Mouse (Mus musculus): ENCODE results near the gene Zfyve1. TPM values are rescaled to one million over a fixed set of nuclear protein-coding genes. Genes with fewer than 3 reads are reported as not detected.
A peak's percentile ranks its signal among the peaks of the same experiment; 100 is the strongest.

Zfyve1 gene
- polyA plus RNA-seq, 1 experiment from 2014 or later = 27.0 TPM

- ATAC-seq (ENCODE audit: insufficient number of reproducible peaks, insufficient read depth, low FRiP score, low TSS enrichment) = peak; percentile 99
- 0% methylated on average over 32 of the region's 32 CpGs for WGBS
These were observed 76.6 kb downstream of the Zfyve1 start, which contains the start of gene Dcaf4 for GRCm38 (mm10) chr12:83520311-83520890. Dcaf4 (plus strand) TSS chr12:83520466.

GRCm38 (mm10) chr12:83517580-83517979, 79.4 kb downstream of the Zfyve1 start:
- Histone ChIP-seq H3K27me3 (no peaks in the 10 kb centered on the region), H3K4me2 (replicated peaks) (no peak overlapping the region), H3K9me3 (no peaks in the 10 kb centered on the region), H3K27ac (no peak overlapping the region), H3K9ac (no peak overlapping the region), H3K4me3 (no peak overlapping the region), H3K4me1 (peaks cover 18% of the 10 kb centered on the region), H3K36me3 (no peaks in the 10 kb centered on the region)
- ATAC-seq (ENCODE audit: insufficient number of reproducible peaks, insufficient read depth, low FRiP score, low TSS enrichment) = no peak
- WGBS = 90% methylated on average over 3 of the region's 3 CpGs

More at GRCm38 (mm10) chr12:83520311-83520890, 76.6 kb downstream of the Zfyve1 start, which contains the start of gene Dcaf4:
- H3K9ac ChIP-seq = peak within 1 kb of the TSS; percentile 60
- H3K4me1 ChIP-seq = peaks cover 11% of the 10 kb centered on the region
- no peaks in the 10 kb centered on the region for H3K27me3 ChIP-seq
- H3K36me3 ChIP-seq = no peaks in the 10 kb centered on the region
- no peak within 1 kb of the TSS; the same call in 1 of the 2 replicates for H3K27ac ChIP-seq
- no peaks in the 10 kb centered on the region for H3K9me3 ChIP-seq
- H3K4me2 ChIP-seq (replicated peaks) = peak within 1 kb of the TSS; percentile 65
- H3K4me3 ChIP-seq = peak within 1 kb of the TSS; percentile 58

- no peak overlapping the region for H3K9ac ChIP-seq
- no peak overlapping the region for H3K27ac ChIP-seq
- H3K27me3 ChIP-seq = no peaks in the 10 kb centered on the region
- no peaks in the 10 kb centered on the region for H3K36me3 ChIP-seq
- H3K4me1 ChIP-seq = peaks cover 11% of the 10 kb centered on the region; the same call in 1 of the 2 replicates
- 67% methylated on average over 4 of the region's 4 CpGs for WGBS
- no peak for ATAC-seq (ENCODE audit: insufficient number of reproducible peaks, insufficient read depth, low FRiP score, low TSS enrichment)
- no peaks in the 10 kb centered on the region for H3K9me3 ChIP-seq
- no peak overlapping the region for H3K4me3 ChIP-seq
- no peak overlapping the region for H3K4me2 ChIP-seq (replicated peaks)
These were observed 82.8 kb downstream of the Zfyve1 start for GRCm38 (mm10) chr12:83514216-83514615.

- no peak for ATAC-seq (ENCODE audit: insufficient number of reproducible peaks, insufficient read depth, low FRiP score, low TSS enrichment)
- Histone ChIP-seq H3K27ac (no peak overlapping the region), H3K4me3 (no peak overlapping the region), H3K9me3 (no peaks in the 10 kb centered on the region), H3K9ac (no peak overlapping the region), H3K4me1 (peaks cover 11% of the 10 kb centered on the region; the same call in 1 of the 2 replicates), H3K27me3 (no peaks in the 10 kb centered on the region), H3K4me2 (replicated peaks) (no peak overlapping the region), H3K36me3 (no peaks in the 10 kb centered on the region)
- 38% methylated on average over 5 of the region's 5 CpGs for WGBS
These were observed 83.8 kb downstream of the Zfyve1 start for GRCm38 (mm10) chr12:83513185-83513584.

GRCm38 (mm10) chr12:83512783-83513182, 84.2 kb downstream of the Zfyve1 start:
- no peak overlapping the region for H3K27ac ChIP-seq
- H3K9ac ChIP-seq = no peak overlapping the region
- no peaks in the 10 kb centered on the region for H3K9me3 ChIP-seq
- no peak overlapping the region for H3K4me3 ChIP-seq
- no peak overlapping the region for H3K4me2 ChIP-seq (replicated peaks)
- peaks cover 11% of the 10 kb centered on the region; the same call in 1 of the 2 replicates for H3K4me1 ChIP-seq
- WGBS = 37% methylated on average over 4 of the region's 4 CpGs
- H3K27me3 ChIP-seq = no peaks in the 10 kb centered on the region
- H3K36me3 ChIP-seq = no peaks in the 10 kb centered on the region
- no peak for ATAC-seq (ENCODE audit: insufficient number of reproducible peaks, insufficient read depth, low FRiP score, low TSS enrichment)

- H3K36me3 ChIP-seq = no peaks in the 10 kb centered on the region
- H3K4me1 ChIP-seq = peaks cover 8% of the 10 kb centered on the region; the same call in 1 of the 2 replicates
- H3K27ac ChIP-seq = no peak overlapping the region
- H3K9ac ChIP-seq = no peak overlapping the region
- H3K9me3 ChIP-seq = no peaks in the 10 kb centered on the region
- no peak for ATAC-seq (ENCODE audit: insufficient number of reproducible peaks, insufficient read depth, low FRiP score, low TSS enrichment)
- WGBS = 82% methylated on average over 5 of the region's 5 CpGs
- no peaks in the 10 kb centered on the region for H3K27me3 ChIP-seq
- H3K4me2 ChIP-seq (replicated peaks) = no peak overlapping the region
- H3K4me3 ChIP-seq = no peak overlapping the region
These were observed 86.4 kb downstream of the Zfyve1 start for GRCm38 (mm10) chr12:83510586-83510985.

GRCm38 (mm10) chr12:83506543-83506942, 90.5 kb downstream of the Zfyve1 start:
- H3K4me1 ChIP-seq = no peaks in the 10 kb centered on the region

GRCm38 (mm10) chr12:83502190-83502589, 94.8 kb downstream of the Zfyve1 start:
- no peak for ATAC-seq (ENCODE audit: insufficient number of reproducible peaks, insufficient read depth, low FRiP score, low TSS enrichment)
- WGBS = 5% methylated on average over 9 of the region's 9 CpGs

More at GRCm38 (mm10) chr12:83506543-83506942, 90.5 kb downstream of the Zfyve1 start:
- no peaks in the 10 kb centered on the region for H3K27me3 ChIP-seq
- H3K9me3 ChIP-seq = no peaks in the 10 kb centered on the region
- no peak overlapping the region for H3K4me2 ChIP-seq (replicated peaks)
- H3K27ac ChIP-seq = no peak overlapping the region
- no peak for ATAC-seq (ENCODE audit: insufficient number of reproducible peaks, insufficient read depth, low FRiP score, low TSS enrichment)
- H3K9ac ChIP-seq = no peak overlapping the region
- WGBS = 75% methylated on average over 10 of the region's 10 CpGs
- no peak overlapping the region for H3K4me3 ChIP-seq
- no peaks in the 10 kb centered on the region for H3K36me3 ChIP-seq

GRCm38 (mm10) chr12:83499256-83499655, 97.8 kb downstream of the Zfyve1 start:
- H3K36me3 ChIP-seq = no peaks in the 10 kb centered on the region
- H3K9me3 ChIP-seq = no peaks in the 10 kb centered on the region
- ATAC-seq (ENCODE audit: insufficient number of reproducible peaks, insufficient read depth, low FRiP score, low TSS enrichment) = no peak
- 75% methylated on average over 5 of the region's 5 CpGs for WGBS
- H3K4me1 ChIP-seq = no peaks in the 10 kb centered on the region
- no peak overlapping the region for H3K27ac ChIP-seq
- H3K4me3 ChIP-seq = no peak overlapping the region
- no peak overlapping the region for H3K9ac ChIP-seq
- H3K4me2 ChIP-seq (replicated peaks) = no peak overlapping the region
- H3K27me3 ChIP-seq = no peaks in the 10 kb centered on the region

More at GRCm38 (mm10) chr12:83502190-83502589, 94.8 kb downstream of the Zfyve1 start:
- H3K4me3 ChIP-seq = no peak overlapping the region
- H3K9me3 ChIP-seq = no peaks in the 10 kb centered on the region
- no peak overlapping the region for H3K9ac ChIP-seq
- H3K4me2 ChIP-seq (replicated peaks) = no peak overlapping the region
- no peaks in the 10 kb centered on the region for H3K4me1 ChIP-seq
- H3K27me3 ChIP-seq = no peaks in the 10 kb centered on the region
- no peak overlapping the region for H3K27ac ChIP-seq
- H3K36me3 ChIP-seq = no peaks in the 10 kb centered on the region

GRCm38 (mm10) chr12:83497959-83498358, 99.1 kb downstream of the Zfyve1 start:
- WGBS = 72% methylated on average over 3 of the region's 3 CpGs
- Histone ChIP-seq H3K9ac (no peak overlapping the region), H3K4me1 (no peaks in the 10 kb centered on the region), H3K27me3 (0 out of 2 replicates have a peak, but pooled peaks cover 5% of the 10 kb centered on the region), H3K27ac (no peak overlapping the region), H3K4me3 (no peak overlapping the region), H3K36me3 (no peaks in the 10 kb centered on the region), H3K9me3 (no peaks in the 10 kb centered on the region), H3K4me2 (replicated peaks) (no peak overlapping the region)
- no peak for ATAC-seq (ENCODE audit: insufficient number of reproducible peaks, insufficient read depth, low FRiP score, low TSS enrichment)

- H3K4me2 ChIP-seq (replicated peaks) = no peak overlapping the region
- WGBS = 94% methylated on average over 6 of the region's 6 CpGs
These were observed 100.3 kb downstream of the Zfyve1 start for GRCm38 (mm10) chr12:83496736-83497135.

More at GRCm38 (mm10) chr12:83496736-83497135, 100.3 kb downstream of the Zfyve1 start:
- Histone ChIP-seq H3K9ac (no peak overlapping the region), H3K9me3 (no peaks in the 10 kb centered on the region), H3K27ac (no peak overlapping the region), H3K4me3 (no peak overlapping the region), H3K36me3 (no peaks in the 10 kb centered on the region), H3K4me1 (no peaks in the 10 kb centered on the region), H3K27me3 (0 out of 2 replicates have a peak, but pooled peaks cover 5% of the 10 kb centered on the region)
- no peak for ATAC-seq (ENCODE audit: insufficient number of reproducible peaks, insufficient read depth, low FRiP score, low TSS enrichment)
